Comparison of ENCODE assay signal across 8 mouse cellular contexts in genomic region chr7:68070626-68071025, GRCm38 (mm10).
DNase-seq lines count a peak whose midpoint lies in the region; ATAC-seq and TF ChIP-seq lines count a peak whose summit lies in the region.

No protein-coding gene starts in this region.

- no peak overlapping the region for H3K27ac ChIP-seq in intestine, embryonic 14.5 days (ENCODE audit: low read depth)
- no peak overlapping the region for H3K27ac ChIP-seq in limb, embryonic 14.5 days (replicated peaks; ENCODE audit: low read depth, low read length)

- ATAC-seq in intestine, embryonic 14.5 days (replicated peaks; ENCODE audit: low FRiP score, low TSS enrichment, low read depth), result no peak
- peak; percentile 58; the same call in 1 of the 2 replicates for ATAC-seq in limb, embryonic 14.5 days (ENCODE audit: low FRiP score, low read depth)

- H3K4me1 ChIP-seq in intestine, embryonic 14.5 days (replicated peaks; ENCODE audit: control insufficient read depth, insufficient read depth, low read length), result peaks cover 30% of the 10 kb centered on the region
- peaks cover 38% of the 10 kb centered on the region for H3K4me1 ChIP-seq in limb, embryonic 14.5 days (ENCODE audit: control insufficient read depth, insufficient read depth, low read length)

- DNase-seq in 3134 (ENCODE audit: extremely low read depth, insufficient read length, low spot score), result peak; percentile 56
- peak; percentile 11 for DNase-seq in ES-CJ7 (ENCODE audit: low read depth, low spot score)
- DNase-seq in cerebellum, adult 18-20 months, result peak; percentile 59 to 67
- DNase-seq in gastrocnemius, adult 8-10 months (ENCODE audit: low spot score in 2 of 2), result peak; percentile 24 to 37
- peak; percentile 73 for DNase-seq in intestine, embryonic 14.5 days (ENCODE audit: low spot score)
- DNase-seq in limb, embryonic 14.5 days (ENCODE audit: low spot score), result peak; percentile 85
- peak; percentile 63 for DNase-seq in ovary, postnatal 36 days (ENCODE audit: low spot score)
- DNase-seq in B cell, adult 2 months, result no peak

- H3K4me3 ChIP-seq in intestine, embryonic 14.5 days (ENCODE audit: low read depth, low read length), result no peak overlapping the region
- no peak overlapping the region for H3K4me3 ChIP-seq in limb, embryonic 14.5 days (replicated peaks; ENCODE audit: low read length)

- no peak overlapping the region for H3K9ac ChIP-seq in intestine, embryonic 14.5 days (ENCODE audit: low read length)
- no peak overlapping the region for H3K9ac ChIP-seq in limb, embryonic 14.5 days (ENCODE audit: low read depth, low read length, severe bottlenecking)

- WGBS in intestine, embryonic 14.5 days, result 17% methylated on average over 7 of the region's 7 CpGs
- 23% methylated on average over 7 of the region's 7 CpGs for WGBS in limb, embryonic 14.5 days

- H3K36me3 ChIP-seq in intestine, embryonic 14.5 days (ENCODE audit: control insufficient read depth, insufficient read depth, low read length), result no peaks in the 10 kb centered on the region
- H3K36me3 ChIP-seq in limb, embryonic 14.5 days (ENCODE audit: control insufficient read depth, insufficient read depth, low read length), result no peaks in the 10 kb centered on the region

- H3K9me3 ChIP-seq in intestine, embryonic 14.5 days (ENCODE audit: control insufficient read depth, low read length), result no peaks in the 10 kb centered on the region
- no peaks in the 10 kb centered on the region for H3K9me3 ChIP-seq in limb, embryonic 14.5 days (ENCODE audit: control insufficient read depth, low read length)

- H3K27me3 ChIP-seq in intestine, embryonic 14.5 days (replicated peaks; ENCODE audit: control insufficient read depth, insufficient read depth, low read length), result no peaks in the 10 kb centered on the region
- no peaks in the 10 kb centered on the region for H3K27me3 ChIP-seq in limb, embryonic 14.5 days (ENCODE audit: control insufficient read depth, insufficient read depth, low read length)

- H3K4me2 ChIP-seq in intestine, embryonic 14.5 days (ENCODE audit: low read length), result no peak overlapping the region
- H3K4me2 ChIP-seq in limb, embryonic 14.5 days (replicated peaks; ENCODE audit: low read depth, low read length, severe bottlenecking), result no peak overlapping the region

- no peak for TF ChIP-seq POLR2A in limb, embryonic 14.5 days (IDR thresholded peaks at IDR 0.05; ENCODE audit: borderline replicate concordance, extremely low read depth, insufficient read depth, insufficient read length)

Comparison
In these comparisons a context has a peak if more than half of its experiments do, and no peak if none do; other contexts are left out.
1. DNase-seq: peak in 3134 (single experiment), ES-CJ7 (single experiment), cerebellum, adult 18-20 months (2 of 2), gastrocnemius, adult 8-10 months (2 of 2), intestine, embryonic 14.5 days (single experiment), limb, embryonic 14.5 days (single experiment) and ovary, postnatal 36 days (single experiment); none in B cell, adult 2 months (0 of 2).